Mouse (Mus musculus) megakaryocyte, embryonic 14.5 days (primary cell): Measurements from ENCODE around the gene B3gnt9. TPM values are rescaled to one million over a fixed set of nuclear protein-coding genes. Genes with fewer than 3 reads are reported as not detected.

ENCODE experiments used
- H3K27me3 ChIP-seq: replicated peaks from 2 replicates; pipeline ENCODE3; 2012; ENCODE audit warnings: inconsistent platforms
- H3K36me3 ChIP-seq: replicated peaks from 2 replicates; pipeline ENCODE3; 2012; ENCODE audit warnings: low read length, inconsistent platforms, mixed read lengths
- H3K4me1 ChIP-seq: 2 replicates; pipeline ENCODE4 v1.6.1; 2012; ENCODE audit warnings: inconsistent platforms
- H3K4me3 ChIP-seq: replicated peaks from 2 replicates; pipeline ENCODE3; 2012; ENCODE audit warnings: moderate library complexity, mild to moderate bottlenecking, inconsistent platforms
- H3K9me3 ChIP-seq: 2 replicates; pipeline ENCODE4 v1.6.1; 2012; ENCODE audit warnings: inconsistent platforms
- FLI1 ChIP-seq: IDR thresholded peaks from 2 replicates; pipeline ENCODE4 v1.6.1; 2012; ENCODE audit warnings: low read length, inconsistent platforms, mixed read lengths
- GATA1 ChIP-seq: IDR thresholded peaks from 3 replicates; pipeline ENCODE4 v1.6.1; 2012; ENCODE audit warnings: mixed read lengths, low read length, inconsistent platforms, borderline replicate concordance
- polyA plus RNA-seq: library from polyadenylated mRNA; stranded (reverse); fragments of >175 nt; gene quantifications from 2 replicates; pipeline ENCODE4 v1.2.3, GENCODE M21; 2012; ENCODE audit warnings: low replicate concordance; ENCODE audit not compliant: insufficient read depth

The B3gnt9 gene
- 4.9 and 14.6 TPM in 2 replicates for polyA plus RNA-seq

DNA sequence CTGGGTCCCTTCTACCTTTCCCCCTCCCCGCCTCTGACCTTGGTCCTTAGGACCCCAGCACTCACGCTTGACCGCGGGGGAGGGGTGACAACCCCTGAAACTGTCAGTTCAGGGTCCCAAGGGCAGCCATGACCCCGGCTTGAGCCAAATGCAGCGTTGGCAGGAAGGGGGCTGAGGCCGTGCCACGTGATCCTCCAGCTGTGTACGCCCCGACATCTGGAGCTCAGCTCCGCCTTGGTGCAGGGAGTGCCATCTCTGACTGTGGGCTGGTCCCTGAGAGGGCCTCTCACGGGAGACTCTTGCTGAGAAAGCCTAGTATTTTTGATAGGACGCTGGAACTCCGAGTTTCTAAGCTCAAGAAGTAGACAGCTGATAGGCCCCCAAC is at the start of gene B3gnt9:
Gene B3gnt9 (minus strand): TSS at position 188 of the 385 bp plus-strand sequence.
- no peak for TF ChIP-seq FLI1
- TF ChIP-seq GATA1 = no peak
- peaks cover 48% of the 10 kb centered on the region for H3K4me1 ChIP-seq
- H3K27me3 ChIP-seq = peaks cover 9% of the 10 kb centered on the region
- H3K4me3 ChIP-seq = peak within 1 kb of the TSS; percentile 94
- H3K9me3 ChIP-seq = no peaks in the 10 kb centered on the region
- peaks cover 67% of the 10 kb centered on the region for H3K36me3 ChIP-seq

DNA sequence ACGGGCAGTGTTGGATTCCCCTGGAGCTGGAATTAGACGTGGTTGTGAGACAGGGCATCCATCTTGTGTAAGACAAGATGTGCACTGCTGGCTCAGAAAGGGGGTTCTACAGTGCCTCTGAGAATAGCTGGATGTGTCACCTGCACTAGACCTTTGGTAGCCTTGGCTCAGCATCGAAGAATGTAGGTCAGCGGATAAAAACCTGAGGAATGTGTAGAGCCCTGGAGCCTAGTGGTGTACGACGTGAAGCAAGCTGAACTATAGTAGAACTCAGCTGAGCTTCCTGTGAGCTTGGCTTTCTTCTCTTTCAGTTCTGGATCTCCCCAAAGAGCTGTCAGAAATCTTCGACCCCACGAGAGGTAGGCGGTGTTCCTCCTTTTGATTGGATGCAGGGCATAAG is 48.9 kb upstream of the B3gnt9 start:
- Histone ChIP-seq H3K4me1 (peaks cover 99% of the 10 kb centered on the region), H3K27me3 (no peaks in the 10 kb centered on the region), H3K4me3 (peak overlapping the region; percentile 46), H3K36me3 (peaks cover 90% of the 10 kb centered on the region), H3K9me3 (no peaks in the 10 kb centered on the region)
- TF ChIP-seq FLI1 = no peak
- TF ChIP-seq GATA1 = no peak

DNA sequence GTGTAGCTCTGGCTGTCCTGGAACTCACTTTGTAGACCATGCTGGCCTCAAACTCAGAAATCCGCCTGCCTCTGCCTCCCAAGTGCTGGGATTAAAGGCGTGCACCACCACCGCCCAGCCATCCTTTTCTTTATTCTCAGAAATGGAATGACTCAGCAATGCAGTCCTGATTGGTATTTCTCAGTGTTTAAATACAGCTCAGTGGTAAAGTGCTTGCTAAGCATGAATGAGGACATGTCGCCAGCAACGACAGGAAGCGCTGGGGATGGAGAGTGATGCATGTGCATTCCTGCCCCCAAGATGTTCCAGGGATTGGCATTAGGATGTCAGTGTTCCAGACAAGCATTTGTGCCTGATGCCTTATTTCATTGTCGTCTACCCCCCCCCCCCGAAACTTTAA is 48.4 kb upstream of the B3gnt9 start:
- H3K4me1 ChIP-seq = peaks cover 99% of the 10 kb centered on the region
- TF ChIP-seq FLI1 (no peak), GATA1 (no peak)
- no peaks in the 10 kb centered on the region for H3K27me3 ChIP-seq
- no peaks in the 10 kb centered on the region for H3K9me3 ChIP-seq
- peaks cover 90% of the 10 kb centered on the region for H3K36me3 ChIP-seq
- H3K4me3 ChIP-seq = peak overlapping the region; percentile 66

DNA sequence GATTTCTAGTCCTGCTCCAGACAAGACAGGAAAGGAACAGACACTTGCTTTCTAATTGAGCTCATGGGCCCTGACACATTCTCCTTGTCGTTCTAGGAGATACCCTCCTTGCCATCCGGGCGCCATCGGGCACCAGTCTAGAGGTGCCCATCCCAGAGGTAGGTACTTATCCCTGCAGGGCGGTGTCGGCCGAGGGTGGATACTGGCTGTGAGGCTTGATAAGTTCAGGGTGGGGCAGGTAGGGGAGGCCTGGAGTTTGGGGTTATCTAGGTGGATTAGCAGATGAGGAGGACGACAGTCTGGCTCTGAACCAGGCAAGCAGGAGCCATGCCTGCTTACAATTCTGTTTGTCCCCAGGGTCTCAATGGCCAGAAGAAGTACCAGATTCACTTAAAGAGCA is 45.0 kb upstream of the B3gnt9 start:
- Histone ChIP-seq H3K36me3 (peaks cover 65% of the 10 kb centered on the region), H3K9me3 (no peaks in the 10 kb centered on the region), H3K4me1 (peaks cover 96% of the 10 kb centered on the region), H3K27me3 (no peaks in the 10 kb centered on the region), H3K4me3 (no peak overlapping the region)
- no peak for TF ChIP-seq GATA1
- no peak for TF ChIP-seq FLI1

DNA sequence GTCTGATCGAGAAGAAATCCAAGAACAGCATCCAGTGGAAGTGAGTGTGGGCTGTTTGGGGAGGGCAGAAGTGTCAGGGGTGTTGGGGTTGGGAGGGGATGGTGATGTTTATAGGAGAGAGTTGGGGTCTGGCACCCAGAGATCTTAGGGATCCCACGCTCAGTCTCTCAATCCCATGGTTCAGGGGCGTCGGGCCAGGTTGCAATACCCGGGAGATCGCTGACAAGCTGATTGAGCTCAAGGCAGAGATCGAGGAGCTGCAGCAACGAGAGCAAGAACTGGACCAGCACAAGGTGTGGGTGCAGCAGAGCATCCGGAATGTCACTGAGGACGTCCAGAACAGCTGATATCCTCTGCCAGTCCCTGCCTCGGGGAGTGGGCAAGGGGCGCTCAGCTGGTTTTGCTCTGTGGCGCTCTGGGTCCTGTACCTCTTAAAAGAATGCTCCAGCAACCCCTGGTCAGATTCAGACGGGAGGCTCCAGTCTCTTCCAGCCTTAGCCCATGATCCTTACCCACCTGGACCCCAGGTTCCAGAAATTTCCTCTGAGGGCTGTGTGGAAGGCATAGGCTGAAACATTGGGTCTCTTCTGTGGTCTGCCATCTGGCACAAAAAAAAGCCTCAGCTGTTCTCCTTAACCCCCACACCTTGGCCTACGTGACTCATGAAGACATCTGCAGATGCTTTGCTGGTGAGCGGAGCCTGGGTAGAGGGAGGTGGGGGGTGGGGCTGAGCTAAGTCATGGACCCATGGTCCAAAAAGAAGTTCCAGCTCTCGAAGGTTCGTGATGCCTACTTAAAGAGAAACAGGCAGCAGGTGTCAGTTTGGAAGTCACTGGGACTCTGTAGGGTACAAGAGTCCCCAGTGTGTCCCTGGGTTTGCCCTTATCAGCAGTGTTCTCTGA is 43.6 kb upstream of the B3gnt9 start:
- TF ChIP-seq GATA1 = no peak
- TF ChIP-seq FLI1 = no peak
- Histone ChIP-seq H3K27me3 (no peaks in the 10 kb centered on the region), H3K9me3 (no peaks in the 10 kb centered on the region), H3K4me3 (peak overlapping the region; percentile 97), H3K4me1 (peaks cover 93% of the 10 kb centered on the region), H3K36me3 (peaks cover 62% of the 10 kb centered on the region)

DNA sequence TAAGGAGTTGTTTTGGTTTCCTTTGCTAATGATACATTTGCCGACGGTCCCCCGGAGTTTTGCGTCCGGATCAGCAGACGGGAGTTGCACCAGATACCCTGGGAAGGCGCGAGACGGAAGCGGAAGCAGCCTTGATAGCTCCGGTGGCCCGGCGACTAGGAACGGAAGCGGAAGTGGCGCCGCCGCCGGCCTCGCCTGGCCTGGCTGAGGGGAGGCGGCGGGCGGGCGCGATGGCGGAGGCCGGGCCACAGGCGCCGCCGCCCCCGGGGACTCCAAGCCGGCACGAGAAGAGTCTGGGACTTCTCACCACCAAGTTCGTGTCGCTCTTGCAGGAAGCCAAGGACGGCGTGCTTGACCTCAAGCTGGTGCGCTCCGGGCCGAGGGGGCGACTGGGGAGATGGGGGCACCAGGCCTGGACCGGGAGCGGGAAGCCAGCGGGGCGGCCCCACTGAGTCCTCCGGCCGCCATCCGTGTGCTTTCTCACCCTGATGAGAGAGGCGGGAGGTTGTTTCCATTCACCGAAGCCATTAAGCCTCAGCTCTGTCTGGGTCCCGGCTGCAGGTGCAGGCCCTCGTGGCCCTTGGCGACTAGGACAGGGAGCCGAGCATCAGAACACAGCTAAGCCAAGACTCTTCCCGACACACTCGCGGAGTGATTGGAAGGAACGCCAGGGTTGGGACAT is 42.7 kb upstream of the B3gnt9 start, which contains the start of gene E2f4:
Gene E2f4 (plus strand): TSS at position 153 of the 682 bp plus-strand sequence.
- H3K4me3 ChIP-seq = peak within 1 kb of the TSS; percentile 97
- H3K27me3 ChIP-seq = no peaks in the 10 kb centered on the region
- TF ChIP-seq FLI1 (peak; percentile 61; the same call in 1 of the 2 replicates), GATA1 (no peak)
- H3K36me3 ChIP-seq = peaks cover 63% of the 10 kb centered on the region
- H3K4me1 ChIP-seq = peaks cover 93% of the 10 kb centered on the region
- no peaks in the 10 kb centered on the region for H3K9me3 ChIP-seq

DNA sequence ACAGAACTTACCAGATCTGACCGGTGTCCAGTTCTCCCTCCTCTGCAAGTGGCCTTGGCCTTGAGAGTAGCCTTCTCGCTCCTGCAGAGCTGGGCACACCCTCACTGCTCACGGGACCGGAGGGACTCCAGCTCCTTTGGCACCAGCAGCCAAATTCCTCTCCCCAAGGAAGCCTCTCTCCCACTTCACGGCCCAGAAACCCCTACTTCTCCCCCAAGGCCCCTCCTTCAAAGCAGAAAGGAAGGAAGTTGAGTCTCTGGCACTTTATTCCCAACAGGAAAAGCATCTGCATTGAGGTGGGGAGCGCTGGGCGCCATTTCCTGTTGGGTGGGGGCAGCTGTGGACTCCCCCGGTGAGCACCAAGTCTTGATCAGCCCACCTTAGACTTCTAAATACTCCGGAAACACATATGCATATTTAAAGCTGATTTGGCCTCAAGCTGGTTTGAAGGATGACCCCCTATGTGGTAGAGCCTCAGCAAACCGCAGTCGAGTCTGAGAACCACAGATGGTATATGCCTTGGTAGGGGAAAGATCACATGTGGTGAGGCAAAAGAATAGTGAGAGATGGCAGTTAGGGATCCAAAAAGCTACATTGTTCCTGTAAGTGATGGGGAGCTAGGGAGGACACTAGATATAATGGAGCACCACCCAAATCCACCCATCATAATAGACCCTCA is 41.1 kb upstream of the B3gnt9 start, which contains the start of gene Exoc3l:
Gene Exoc3l (minus strand): TSS at position 207 of the 679 bp plus-strand sequence.
- peak within 1 kb of the TSS; percentile 97 for H3K4me3 ChIP-seq

DNA sequence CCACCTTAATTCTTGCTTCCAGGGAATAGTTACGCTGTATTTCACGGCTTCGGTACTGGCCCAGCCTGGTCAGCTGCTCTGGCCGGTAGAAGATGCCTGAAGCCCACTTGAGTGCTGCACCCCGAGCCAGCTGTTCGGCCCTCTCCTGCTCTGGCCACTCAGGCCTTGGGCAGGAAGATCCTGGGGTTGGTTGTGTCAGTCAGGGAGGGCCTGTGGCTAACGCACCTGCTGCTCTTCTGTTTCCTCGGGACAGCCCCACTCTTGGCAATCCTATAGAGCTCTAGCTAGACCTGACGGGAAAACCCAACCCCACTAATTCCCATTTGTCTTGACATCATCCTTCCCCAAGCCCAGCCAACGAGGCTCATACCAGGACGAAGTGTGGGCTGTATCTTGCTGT is 40.3 kb upstream of the B3gnt9 start:
- peaks cover 47% of the 10 kb centered on the region for H3K36me3 ChIP-seq
- peak overlapping the region; percentile 97 for H3K4me3 ChIP-seq
- H3K27me3 ChIP-seq = no peaks in the 10 kb centered on the region
- peaks cover 81% of the 10 kb centered on the region for H3K4me1 ChIP-seq
- H3K9me3 ChIP-seq = no peaks in the 10 kb centered on the region
- no peak for TF ChIP-seq FLI1
- TF ChIP-seq GATA1 = no peak

More for the DNA sequence above, 41.1 kb upstream of the B3gnt9 start, which contains the start of gene Exoc3l:
- Histone ChIP-seq H3K9me3 (no peaks in the 10 kb centered on the region), H3K27me3 (no peaks in the 10 kb centered on the region), H3K36me3 (peaks cover 54% of the 10 kb centered on the region), H3K4me1 (peaks cover 81% of the 10 kb centered on the region)
- TF ChIP-seq GATA1 (no peak), FLI1 (no peak)

DNA sequence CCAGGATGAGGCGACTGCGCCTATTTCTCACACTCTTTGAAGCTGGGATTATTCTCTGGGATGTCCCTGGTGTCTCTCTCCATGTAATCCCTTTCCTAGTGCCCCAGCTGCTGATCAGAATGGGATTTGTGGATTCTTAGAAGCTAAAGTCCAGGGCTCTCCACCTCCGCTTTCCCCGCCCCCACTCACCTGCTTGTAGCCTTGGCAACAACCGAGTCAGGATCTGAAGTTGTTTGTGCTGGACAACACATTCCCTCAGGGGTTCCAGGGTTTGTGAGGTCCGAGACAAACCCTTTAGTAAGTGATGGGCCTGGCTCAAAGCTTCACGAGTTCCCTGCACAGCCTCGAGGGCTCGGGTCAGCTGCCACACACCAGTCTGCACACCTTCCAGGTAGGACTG is 39.8 kb upstream of the B3gnt9 start:
- peaks cover 42% of the 10 kb centered on the region for H3K36me3 ChIP-seq
- H3K4me3 ChIP-seq = peak overlapping the region; percentile 97
- H3K4me1 ChIP-seq = peaks cover 81% of the 10 kb centered on the region
- TF ChIP-seq FLI1 (no peak), GATA1 (no peak)
- no peaks in the 10 kb centered on the region for H3K9me3 ChIP-seq
- H3K27me3 ChIP-seq = no peaks in the 10 kb centered on the region
